Mouse (Mus musculus) kidney, adult 18-20 months (tissue): Measurements from ENCODE around the gene Sept3.
A peak's percentile ranks its signal among the peaks of the same experiment; 100 is the strongest.
"Not testable (repeated sequence)": the region's sequence is repeated elsewhere in the genome, so short reads cannot be mapped to it uniquely, and the experiment has no call there.

Source experiments
- DNase-seq: peaks from one replicate; pipeline ENCODE4 v3.0.0; 2021

Sept3 gene

DNA sequence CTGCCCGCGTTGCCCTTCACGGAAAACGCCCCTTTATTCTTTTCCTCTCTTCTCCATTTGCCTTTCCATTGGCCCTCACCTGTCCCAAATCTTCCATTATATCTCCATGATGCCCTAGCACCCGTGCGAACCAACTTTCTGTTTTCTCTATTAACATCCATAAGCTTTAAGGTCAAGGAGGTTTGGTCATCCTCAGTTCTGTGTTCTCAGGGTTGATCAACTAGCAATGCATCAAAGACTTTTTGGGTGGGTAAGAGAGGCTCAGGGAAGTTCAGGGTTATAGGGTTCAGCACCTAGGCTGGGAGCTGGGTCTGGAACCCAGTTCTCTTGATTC is at the start of gene Sept3:
Sept3 (plus strand) TSS at position 301 of the 334 bp plus-strand sequence.
- no peak for DNase-seq

DNA sequence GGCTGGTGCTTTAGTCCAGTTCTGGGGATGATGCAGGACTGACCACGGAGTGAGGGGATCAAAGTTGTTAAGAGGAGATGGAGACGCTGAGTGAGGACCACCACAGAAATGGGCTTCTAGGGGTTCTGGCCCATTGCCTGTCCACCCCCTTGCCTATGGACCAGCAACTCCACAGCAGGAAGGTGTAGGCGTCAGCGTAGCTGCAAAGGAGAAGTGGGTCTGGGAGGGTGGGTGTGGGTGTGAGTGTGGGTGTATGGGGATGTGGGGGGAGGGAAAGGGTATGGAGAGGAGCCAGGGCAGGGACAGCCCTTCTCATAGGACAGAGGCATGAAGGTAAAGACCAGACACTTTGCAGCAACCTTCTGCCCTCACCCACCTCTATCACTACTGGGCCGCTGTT is 48.9 kb upstream of the Sept3 start:
- no peak for DNase-seq

DNA sequence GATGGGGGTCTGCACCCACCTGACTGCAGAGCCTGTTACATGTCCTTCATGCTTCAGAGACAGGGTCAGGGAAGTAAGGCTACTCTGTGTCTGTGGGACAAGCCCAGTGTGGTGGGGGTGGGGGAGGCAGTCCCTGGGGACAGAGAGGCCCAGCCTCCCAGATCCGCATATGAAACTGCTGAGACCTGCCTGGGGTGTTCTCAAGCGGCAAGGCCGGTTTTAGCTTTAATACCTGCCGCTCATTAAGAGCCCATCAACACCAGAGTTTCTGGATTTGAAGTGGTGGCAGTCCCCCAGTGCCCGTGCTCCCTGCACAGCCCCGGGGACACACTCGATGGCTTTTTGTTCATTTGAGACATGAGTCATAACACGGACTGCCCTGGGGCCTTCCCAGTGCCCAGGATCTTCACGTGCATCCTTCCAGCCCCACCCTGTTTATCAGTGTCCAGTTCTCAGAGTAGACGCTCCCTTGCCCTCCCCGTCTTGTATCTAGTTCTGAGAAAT is 45.1 kb upstream of the Sept3 start:
- no peak for DNase-seq

DNA sequence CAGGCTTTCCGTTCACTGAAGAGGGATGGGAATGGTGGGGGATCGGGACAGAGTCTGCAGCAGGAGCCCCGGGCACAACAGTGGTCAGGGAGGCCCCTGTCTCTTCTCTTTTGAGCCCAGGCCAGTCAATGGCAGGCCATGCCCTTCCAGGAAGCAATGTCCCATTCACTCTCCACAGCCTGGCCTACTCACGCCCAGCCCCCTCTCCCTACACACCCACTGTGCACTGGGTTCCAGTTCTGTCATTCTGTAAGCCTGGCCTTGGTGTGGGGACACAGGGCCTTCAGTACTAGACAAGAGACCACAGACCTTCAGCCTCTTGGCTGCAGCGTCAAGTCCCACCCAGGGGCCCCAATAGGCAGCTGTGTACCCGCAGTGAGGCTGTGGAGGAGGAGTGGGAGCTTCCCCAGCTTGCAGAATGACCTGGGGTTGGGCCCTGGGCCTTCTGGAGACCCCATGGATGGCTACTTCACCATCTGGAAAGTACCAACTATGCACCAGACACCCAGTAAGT is 44.5 kb upstream of the Sept3 start:
- DNase-seq: no peak

DNA sequence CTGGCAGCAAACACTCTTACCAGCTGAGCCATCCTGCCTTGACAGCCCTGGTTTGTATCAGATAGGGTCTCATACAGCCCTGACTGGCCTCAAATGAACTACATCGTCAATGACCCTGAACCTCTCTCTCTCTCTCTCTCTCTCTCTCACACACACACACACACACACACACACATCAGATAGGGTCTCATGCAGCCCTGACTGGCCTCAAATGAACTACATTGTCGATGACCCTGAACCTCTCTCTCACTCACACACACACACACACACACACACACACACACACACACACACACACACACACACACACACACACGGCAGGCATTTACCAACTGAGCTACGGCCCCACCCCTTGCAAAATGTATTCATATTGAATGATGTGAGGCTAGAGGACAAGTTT is 43.6 kb upstream of the Sept3 start:
- no peak for DNase-seq

DNA sequence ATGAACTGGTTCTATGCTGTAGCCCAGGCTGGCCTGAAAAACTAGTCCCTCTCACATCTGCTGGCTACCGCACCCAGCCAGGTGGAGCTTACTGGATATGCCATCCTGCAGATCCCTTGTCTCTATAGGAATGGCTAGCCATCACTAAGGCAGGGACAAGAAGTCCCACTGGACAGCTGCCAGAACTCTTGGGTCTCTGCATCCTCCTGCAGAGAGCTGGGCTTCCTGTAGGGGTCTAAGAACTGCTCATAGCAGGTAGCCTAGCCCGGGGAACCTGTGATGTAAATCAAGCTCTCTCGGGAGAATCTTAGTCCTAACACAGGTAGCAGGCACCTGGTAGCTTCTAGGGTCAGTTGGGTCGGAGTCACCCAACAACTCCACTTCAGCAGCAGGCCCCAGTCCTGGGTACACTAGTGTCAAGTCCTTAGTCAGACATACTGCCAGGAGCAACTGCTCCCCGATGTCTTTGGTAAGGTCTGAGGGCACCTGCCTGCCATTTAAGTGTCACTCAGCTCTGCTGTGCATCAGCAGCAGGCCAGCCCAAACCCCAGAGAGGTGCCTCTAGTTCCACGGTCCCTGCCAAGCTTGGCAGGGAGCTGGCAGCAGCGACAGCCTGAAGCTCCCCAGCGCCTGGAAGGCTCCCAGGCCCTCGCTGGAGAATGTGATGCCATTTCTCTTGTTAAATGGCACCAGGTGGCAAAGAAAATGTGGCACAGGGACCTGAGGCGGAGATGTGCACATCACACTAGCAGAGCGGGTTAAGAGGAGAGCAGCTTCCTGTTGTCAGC is 42.9 kb upstream of the Sept3 start:
- no peak for DNase-seq

DNA sequence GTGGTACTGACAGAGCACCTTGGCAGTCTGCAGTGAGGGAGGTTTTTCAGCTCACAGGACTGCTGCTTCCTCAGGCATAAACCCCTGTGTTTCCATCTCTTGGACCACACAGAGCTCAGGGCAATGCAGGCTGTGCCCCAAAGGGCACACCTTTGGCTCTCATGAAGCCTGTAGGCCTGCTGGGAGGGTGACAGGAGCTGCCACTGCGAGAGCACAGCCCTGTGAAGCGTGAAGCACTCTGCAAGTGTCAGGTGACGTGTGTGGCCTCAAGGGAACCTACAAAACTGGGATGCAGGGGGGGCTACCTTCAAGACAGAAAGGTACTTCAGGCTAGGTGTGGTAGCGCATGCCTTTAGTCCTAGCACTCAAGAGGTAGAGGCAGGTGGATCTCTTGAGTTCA is 42.0 kb upstream of the Sept3 start:
- no peak for DNase-seq

DNA sequence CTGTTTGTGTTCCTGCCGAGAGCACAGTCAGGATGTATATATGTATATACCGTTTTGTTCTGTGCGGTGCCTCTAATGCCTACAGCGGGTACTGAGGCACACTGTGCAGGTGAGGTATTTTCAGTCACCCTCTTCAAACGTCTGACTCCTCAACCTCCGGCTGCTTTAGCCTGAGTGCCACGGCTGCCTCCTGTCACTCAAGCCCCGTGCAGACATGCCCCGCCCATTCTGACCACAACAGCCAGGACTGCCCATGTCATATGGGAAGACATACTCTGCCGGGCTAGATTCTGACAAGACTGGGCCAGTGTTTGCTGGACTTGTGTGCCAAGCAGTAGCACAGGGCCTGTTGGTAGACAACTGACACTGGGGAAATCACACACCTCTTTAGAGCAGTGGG is 39.0 kb upstream of the Sept3 start:
- DNase-seq: no peak

DNA sequence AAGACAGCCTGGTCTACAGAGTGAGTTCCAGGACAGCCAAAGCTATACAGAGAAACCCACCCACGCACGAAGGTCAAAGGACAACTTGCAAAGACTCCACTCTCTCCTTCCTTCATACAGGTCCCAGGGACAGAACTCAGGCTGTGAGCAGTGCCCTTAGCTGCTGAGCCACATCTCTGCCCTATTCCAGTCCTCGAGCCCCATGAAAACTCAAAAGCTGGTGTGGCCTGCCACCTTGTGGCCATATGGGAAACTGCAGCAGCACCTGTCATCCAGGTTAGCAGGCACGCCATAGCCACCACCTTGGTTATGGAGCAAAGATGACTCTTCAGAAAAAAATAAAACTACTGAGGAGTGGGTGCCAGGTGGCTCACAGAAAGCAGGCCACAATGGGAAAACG is 38.1 kb upstream of the Sept3 start:
- DNase-seq: peak; percentile 91

DNA sequence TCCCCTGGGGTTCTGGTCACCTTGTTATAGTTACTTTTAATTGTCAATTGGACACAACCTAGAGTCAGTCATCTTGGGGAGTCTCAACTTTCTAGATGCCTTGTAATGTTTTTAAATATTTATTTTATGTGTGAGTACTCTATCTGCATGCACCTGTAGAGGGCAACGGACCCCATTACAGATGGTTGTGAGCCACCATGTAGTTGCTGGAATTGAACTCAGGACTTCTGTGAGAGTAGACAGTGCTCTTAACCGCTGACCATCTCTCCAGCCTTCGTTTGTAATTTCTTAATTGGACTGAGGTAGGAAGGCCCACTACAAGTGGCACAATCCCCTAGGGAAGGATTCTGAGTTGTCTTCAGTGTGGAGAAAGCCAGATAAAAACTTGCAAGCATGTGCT is 31.4 kb upstream of the Sept3 start:
- DNase-seq: no peak

DNA sequence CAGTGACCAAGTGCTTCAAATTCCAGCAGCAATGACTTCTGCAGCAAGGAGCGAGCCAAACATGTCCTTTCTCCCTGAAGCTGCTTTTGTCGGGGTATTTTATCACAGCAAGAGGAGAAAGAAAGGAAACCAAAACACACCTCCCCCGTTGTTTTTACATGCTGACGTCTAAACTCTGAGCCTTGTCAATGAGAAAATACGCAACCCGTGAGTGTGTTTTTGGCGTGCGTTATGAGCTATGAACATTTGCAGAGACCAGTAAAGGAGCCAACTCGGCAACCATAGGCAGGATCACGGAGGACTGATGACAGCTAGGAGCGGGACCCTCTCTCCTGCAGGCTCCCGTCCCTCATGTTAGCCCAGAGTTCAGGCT is 31.0 kb upstream of the Sept3 start:
- DNase-seq: no peak

DNA sequence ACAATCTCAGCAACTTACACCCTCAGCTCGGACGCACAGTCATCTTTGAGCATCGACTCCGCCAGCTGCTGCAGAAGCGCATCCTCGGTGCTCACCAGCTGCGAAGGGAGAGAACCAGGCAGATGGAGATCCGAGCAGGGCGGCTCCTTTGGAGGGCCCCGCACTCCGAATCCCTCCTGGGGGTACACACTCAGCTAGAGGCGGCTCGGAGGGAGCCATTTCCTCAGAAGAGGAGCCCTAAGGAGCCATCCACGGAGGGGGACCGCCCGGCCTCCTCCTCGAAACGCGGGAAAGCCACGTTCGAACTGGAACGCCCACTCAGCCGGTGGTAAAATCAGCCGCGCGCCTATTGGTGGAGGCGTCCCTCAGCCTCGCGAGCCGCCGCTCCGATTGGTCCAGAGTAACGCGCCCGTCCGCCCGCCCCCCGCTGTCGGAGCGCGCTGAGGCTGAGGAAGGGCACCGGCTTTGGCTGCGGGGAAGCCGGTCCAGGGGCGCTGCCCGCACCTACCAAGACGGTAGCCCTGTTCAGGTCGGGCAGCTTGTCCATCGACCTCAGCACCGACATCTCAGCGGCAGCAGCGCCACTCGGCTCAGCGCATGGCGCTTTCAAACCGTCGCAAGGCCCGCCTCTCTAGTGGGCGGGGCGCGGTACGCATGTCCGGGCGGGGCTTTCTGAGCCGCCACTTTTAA is 30.4 kb upstream of the Sept3 start, which contains the start of gene Cenpm:
Cenpm (minus strand) TSS at position 634 of the 690 bp plus-strand sequence.
- peak; percentile 95 for DNase-seq

DNA sequence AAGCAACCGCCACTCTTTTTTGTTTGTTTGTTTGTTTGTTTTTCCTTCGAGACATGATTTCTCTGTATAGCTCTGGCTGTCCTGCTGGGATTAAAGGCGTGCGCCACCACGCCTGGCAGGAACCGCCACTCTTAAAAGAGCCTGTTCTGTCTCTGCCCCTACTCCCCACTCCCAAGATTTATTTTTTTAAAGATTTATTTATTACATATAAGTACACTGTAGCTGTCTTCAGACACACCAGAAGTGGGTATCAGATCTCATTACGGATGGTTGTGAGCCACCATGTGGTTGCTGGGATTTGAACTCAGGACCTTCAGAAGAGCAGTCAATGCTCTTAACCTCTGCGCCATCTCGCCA is 29.9 kb upstream of the Sept3 start:
- DNase-seq: not testable (repeated sequence)

DNA sequence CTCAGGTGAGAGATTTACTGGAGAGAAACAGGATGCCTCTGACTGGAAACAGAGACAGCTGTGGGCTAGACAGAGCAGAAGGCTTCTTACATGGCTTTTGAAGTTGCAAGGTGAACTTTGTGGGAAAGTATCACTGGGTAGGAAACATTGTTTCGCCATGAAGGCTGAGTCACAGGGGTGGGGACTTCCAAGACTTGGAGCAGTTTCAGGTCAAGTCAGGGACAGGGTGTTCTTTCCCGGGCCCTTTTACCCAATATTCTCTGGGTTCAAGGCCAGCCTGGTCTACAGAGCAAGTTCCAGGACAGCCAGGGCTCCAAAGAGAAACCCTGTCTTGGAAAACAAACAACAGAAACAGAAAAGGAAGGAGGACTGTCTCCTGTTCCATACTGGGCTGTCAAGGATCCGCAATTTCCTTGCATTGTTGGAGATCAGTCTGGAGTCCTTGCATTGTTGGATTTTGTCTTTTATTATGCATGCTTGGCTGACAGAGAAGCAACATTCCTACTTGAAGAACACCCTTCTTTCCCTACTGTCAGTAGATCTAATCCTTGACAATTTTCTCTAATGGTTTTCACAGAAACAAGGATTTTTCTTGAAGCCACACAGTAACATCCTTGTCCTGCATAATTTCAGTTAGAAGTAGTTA is 27.4 kb upstream of the Sept3 start:
- DNase-seq: no peak

DNA sequence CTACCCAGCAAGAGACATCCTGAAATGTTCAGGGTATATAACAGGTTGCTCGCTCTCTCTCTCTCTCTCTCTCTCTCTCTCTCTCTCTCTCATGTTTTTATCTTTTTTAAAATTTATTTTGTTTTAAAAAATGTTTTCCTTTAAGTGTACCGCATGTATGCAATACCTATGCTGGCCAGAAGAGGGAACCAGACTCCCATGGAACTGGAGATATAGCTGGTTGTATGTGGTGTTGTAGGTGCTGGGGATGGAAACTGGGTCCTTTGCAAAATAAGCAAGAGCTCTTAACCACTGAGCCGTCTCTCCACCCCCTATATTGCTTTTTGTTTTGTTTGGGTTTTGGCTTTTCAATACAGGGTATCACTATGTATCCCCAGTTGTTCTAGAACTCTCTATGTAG is 23.1 kb upstream of the Sept3 start:
- DNase-seq: no peak

DNA sequence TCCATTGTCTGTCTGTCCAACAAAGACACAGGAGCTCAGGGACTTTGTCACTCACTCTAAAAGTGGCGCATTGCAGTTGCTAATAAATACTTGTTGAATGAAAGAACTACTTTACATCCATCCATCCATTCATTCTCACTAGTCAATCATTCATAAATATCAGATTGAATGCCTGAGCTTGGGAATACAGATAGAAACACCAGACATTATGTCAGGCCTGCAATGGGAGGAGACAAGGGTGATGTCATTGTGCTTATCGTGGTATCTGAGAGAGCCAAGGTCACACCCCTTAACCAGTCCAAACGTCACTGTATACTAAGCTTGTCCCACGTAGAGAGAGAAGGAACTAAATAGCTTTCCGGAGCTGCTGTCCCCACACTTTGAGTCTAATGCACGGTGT is 22.6 kb upstream of the Sept3 start, which contains the start of gene 1500009C09Rik:
1500009C09Rik (plus strand) TSS at position 301 of the 400 bp plus-strand sequence.
- DNase-seq: no peak

DNA sequence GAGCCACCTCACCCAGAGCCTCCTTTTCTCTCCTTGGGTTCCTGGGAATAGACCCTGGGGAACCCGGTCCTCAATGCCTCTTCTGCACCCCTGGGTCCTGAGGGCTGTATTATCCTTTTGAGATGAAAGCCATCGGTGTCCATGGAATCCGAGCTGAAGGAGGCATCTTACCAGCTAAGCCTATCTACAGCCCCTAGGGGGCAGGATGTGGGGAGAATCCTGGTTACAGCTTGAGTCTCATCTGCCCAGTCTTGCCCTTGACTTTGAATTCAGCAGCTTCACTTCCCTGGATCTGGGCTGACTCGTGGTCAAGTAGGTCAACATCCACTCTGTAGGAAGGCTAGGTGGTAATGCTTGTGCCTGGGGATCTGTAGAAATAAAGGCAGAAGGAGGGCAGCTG is 19.4 kb upstream of the Sept3 start:
- no peak for DNase-seq

DNA sequence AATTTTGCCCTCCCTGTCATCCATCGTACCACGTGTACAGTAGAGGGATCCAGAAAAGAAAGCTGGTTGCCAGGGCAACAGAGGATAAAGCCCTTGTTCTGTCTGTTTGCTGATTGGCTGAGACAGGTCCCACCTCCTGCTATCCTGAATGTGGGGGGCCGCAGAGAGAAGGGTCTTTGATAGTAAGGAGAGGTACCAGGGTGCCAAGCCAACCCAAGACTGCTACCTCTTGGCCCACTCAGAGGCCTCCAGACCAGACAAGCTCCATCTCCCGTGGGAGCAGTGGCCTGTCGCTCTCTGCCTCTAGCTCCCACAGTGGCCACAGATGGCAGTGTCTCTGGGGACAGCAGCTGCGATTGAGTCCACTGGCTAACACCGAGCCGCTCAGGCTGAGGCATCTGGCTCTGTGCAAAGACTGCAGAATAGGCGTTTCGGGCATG is 18.7 kb upstream of the Sept3 start:
- no peak for DNase-seq

DNA sequence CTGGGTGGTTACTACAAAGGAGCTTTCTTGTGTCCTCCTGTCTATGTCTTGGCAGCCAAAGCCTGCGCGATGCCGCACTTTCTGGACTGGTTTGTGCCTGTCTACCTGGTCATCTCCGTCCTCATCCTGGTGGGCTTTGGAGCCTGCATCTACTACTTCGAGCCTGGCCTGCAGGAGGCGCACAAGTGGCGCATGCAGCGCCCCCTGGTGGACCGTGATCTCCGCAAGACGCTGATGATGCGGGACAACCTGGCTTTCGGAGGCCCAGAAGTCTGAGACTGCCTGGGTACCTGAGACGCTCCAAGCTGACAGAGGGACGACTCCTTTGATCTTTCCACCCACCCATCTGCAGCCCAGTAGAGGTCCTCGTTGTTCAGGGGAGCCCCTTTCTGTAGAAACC is 15.2 kb upstream of the Sept3 start:
- DNase-seq: peak; percentile 69

DNA sequence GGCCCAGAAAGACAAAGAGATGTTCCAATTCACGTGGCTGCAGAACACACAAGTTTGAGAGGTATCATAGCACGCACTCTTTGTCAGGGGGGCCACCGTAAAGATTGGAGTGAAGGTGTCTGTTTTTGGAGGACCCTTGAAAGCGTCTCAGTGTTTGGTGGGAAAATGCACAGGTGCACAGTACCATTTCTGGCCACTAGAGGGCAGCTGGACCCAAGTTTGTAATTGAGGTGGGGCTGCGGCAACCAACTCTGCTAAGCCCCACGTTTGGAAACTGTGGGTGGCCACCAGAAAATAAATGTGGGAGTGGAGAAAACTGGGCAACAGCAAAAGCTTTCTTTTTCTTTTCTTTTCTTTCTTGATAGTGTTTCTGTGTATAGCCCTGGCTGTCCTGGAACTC is 8.3 kb upstream of the Sept3 start:
- peak; percentile 75 for DNase-seq

DNA sequence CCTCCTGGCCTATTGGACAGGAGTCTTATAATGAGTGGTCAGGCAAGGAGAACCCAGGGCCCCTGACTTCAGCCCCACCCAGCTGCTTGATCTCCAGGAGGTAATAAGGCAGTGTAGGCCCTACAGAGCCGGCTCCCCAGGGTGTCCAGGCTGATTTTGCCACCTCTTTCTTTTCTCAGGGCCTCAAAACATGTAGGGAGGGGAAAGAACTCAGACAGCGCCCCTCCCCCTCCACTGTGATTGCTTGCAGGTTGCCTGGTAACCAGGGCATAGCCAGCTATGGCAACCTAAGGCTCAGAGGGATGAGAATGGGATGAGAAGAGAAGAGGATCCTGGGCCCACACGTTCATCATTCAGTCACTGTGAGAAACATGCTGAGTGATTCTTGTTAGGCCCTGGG is 6.5 kb upstream of the Sept3 start:
- no peak for DNase-seq

DNA sequence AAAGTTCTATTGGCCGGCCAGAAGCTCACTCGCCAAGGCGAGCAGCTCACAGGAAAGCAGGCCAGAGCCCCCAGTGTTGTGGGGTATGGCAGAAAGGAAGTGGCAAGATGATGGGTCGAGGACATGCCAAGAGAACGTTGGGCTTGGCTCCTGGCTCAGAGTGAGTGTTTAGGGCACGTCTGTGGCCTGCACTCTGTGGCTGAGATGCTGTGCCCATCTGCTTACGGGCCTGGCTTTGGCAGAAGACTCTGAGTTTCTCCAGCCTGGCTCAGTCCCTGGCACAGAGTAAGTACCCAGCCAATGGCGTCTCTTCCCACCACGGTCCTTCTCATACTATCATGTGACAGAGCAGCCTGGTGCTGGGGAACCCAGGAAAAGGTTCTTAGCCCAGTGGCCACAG is 5.9 kb upstream of the Sept3 start:
- no peak for DNase-seq

DNA sequence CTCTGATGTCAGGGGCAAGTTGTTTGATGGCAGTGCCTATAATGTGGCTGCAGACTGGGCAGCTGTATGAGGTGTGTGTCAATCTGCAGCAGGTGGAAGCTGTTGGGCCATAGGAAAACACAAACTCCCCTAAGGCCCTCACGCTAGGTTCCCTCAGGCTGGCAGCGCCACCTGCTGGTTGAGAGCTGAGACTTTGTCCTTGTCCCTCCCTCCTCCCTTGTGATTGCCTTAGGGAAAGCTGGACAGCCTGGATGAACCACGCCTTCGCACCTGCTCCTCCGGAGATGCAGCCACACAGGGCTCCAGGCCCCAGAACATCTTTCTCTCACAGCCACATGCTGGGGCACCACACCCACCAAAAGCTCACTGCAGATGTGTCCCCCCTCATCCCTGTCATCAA is 3.5 kb upstream of the Sept3 start:
- DNase-seq: peak; percentile 65

DNA sequence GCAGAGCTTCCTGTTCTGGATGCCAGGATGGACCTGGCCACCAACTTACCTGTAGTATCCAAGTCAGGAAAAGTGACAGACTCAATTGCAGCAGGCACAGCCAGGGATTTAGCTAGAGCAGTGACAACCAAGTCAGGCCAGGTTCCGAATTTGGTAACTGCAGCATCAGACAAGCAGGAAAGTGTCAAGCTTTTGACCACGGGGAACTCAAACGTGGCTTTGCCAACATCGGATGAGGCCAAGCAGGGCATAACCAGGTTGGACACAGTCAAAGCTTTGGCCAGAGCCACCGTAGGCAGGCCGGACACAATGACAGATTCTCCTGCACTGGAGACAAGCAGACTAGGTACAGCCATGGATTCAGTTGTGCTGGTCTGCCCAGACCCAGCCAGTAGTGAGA is 2.4 kb upstream of the Sept3 start:
- DNase-seq: no peak
